Mouse (Mus musculus): Measurements from ENCODE around the gene Ggt7. TPM values are rescaled to one million over a fixed set of nuclear protein-coding genes. Genes with fewer than 3 reads are reported as not detected.
A peak's percentile ranks its signal among the peaks of the same experiment; 100 is the strongest.
"Not testable (repeated sequence)": the region's sequence is repeated elsewhere in the genome, so short reads cannot be mapped to it uniquely, and the experiment has no call there.

Ggt7 gene
- polyA plus RNA-seq, 1 experiment = 206 TPM

DNA sequence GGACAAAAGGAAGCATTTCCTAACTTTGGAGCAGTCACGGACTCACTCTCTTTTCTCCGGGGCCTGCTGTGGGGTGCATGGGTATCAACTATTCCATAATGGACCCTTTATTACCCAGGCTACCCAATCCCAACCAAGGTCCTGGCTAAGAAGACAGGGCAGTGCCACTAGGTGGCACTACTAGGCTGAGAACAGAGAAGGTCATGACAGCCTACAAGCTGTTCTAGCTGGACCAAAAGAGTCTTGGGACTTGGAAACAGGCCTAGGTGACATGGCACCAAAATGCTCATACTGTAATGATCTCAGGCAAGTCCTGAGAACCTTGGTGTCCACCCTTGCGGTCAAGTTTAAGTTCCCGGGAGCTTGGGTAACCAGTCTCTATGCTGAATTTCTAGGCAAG lies 5.6 kb downstream of the Ggt7 start:
- peak in 1 of 2 experiments; percentile 65 for DNase-seq (ENCODE audit: extremely low spot score in 1 of 2, low spot score in 1 of 2)

DNA sequence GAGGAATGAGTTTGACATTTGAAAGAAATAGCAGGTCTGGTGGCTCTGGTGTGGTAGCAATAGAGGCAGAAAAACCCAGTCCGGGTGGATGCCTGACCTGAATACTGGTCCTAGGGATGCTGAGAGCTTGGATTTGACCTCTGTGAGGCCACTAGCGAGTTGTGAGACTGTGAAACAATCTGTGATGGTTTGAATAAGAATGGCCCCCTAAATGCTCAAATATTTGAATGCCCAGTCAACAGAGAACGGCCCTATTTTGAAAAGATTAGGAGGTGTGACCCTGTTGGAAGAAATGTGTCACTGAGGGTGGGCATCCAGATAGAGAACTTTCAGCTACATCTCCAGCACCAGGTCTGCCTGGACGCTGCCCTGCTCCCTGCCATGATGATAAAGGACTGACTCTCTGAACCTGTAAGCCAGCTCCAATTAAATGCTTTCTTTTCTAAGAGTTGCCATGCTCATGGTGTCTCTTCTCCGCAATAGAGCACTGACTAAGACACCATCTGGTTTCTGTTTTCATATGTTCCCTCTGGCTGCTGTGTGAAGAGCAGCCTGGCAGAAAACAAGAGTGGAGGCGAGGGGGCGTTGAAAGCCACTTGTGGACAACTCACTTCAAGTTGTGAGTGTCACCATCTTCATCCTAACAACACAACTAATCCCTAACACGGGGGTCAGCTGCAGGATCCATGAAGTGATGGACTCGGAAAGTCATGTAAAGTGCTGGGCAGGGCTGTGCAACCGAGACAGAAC lies 10.1 kb downstream of the Ggt7 start:
- peak in 1 of 2 experiments; percentile 66 for DNase-seq (ENCODE audit: extremely low spot score in 1 of 2, low spot score in 1 of 2)

DNA sequence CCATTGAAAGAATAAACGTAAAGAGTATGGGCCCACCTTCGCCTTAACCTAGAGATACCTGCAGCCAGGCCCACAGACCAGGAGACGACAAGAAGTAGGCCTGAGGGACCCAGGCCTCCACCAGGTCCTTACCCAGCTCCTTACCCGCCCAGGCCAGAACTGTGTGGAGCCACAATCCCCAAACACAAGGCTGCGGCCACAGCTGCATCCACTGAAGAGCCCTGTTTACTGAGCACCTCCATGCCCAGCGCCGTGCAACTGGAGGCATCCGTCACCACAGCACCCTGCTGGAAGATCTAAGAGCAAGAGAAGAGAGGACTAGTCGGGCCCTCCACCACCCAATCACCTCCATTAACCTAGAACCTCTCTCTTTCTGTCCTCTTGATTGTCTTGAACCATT lies 12.2 kb downstream of the Ggt7 start:
- DNase-seq (ENCODE audit: extremely low spot score in 1 of 2, low spot score in 1 of 2) = no peak

DNA sequence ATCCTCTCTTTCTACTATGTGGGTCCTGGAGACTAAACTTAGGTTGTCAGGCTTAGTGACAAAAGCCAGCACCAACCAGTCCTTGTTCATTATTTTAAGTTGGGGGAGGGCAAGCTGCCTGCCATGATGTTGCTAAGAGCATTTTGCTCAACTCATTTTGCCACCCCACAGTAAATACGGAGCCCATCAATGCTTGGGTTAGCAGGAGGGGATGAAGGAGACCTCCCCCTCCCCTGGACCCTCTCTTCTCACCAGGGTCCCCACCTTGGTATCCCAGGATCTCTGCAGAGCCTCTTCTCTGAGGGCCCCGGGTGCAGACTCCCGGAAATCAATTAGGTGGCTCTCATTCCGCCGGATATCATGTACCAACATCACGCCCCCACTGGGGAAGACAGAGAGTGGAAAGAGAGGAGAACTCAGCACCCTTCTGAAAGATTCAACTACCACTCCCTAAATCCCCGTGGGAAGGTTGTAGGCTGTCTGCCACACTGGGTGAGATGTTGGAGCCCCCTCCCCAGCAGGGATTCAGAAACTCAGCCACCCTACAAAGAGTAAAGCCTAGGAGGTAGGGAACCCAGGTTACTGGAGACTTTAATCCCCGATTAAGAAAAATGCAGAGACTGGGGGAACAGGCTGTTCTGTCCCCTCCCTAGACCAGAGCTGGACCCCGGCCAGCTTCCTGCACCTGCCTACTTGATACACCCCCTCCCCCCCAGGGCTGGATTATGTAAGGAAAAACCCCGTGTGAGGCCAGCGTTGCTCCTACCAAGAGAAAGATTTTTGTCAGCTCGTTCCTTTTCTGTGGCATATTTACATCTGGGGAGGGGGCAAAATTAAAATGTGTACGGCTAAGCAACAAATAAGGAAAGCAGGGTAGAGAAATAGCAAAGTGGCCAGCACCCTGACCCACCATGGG lies 13.3 kb downstream of the Ggt7 start:
- DNase-seq (ENCODE audit: extremely low spot score in 1 of 2, low spot score in 1 of 2) = peak in 1 of 2 experiments; percentile 42

DNA sequence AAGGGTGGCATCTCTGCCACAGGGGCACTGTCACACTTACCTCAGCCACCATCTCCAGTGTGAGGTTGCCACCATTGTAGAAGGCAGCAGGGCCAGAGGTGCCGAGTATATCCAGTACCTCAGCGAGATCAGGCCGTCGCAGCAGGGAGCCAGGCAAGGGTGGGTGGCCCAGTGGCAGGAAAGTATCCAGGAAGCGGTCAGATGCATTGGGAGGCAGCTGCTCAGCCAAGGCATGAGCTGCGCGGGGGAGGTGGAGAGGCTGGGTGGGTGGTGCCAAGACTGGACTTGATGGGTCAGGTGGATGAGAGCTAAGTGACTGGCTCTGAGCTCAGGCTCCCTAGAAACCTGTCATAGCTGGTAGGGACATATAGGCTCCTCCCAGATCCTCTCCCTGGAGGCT lies 15.4 kb downstream of the Ggt7 start:
- peak; percentile 44 to 58 for DNase-seq (ENCODE audit: extremely low spot score in 1 of 2, low spot score in 1 of 2)

DNA sequence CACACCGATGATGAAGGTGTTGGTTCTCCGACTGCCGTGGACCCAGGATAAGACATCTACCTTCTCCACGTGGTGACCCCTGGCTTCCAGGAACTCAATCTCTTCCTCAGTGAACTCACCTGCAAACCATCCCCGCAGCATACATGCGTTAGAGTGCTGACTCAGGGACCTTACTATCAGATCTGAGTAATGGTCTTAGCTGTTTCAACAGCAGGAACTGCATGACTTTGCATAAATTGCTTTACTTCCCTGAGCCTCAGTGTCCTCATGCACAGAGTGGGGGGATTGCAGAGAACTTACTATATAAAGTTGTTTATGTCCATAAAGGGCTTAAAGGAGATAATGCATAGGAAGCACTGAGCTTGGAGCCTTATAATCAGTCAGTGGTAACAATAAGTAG lies 27.0 kb downstream of the Ggt7 start:
- DNase-seq (ENCODE audit: extremely low spot score in 1 of 2, low spot score in 1 of 2) = no peak

DNA sequence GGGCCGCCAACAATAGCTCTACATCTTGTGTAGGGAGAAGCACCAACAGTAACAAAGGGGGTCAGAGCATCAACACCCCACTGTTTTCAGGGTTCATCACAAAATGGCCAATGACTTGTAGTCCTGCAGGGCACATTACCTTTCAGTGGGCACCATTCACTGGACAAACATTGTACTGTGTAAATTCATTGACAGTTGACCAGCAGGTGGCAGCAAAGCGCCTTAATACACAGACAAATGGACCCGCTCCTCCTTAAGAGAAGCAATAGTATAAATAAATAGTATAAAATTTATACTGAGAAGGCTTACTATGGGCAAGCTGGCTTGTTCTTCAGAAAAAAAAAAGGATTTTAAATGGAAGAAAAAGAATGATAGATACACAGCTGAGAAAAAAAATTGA lies 36.0 kb downstream of the Ggt7 start:
- DNase-seq (ENCODE audit: extremely low spot score in 1 of 2, low spot score in 1 of 2) = peak in 1 of 2 experiments; percentile 70

DNA sequence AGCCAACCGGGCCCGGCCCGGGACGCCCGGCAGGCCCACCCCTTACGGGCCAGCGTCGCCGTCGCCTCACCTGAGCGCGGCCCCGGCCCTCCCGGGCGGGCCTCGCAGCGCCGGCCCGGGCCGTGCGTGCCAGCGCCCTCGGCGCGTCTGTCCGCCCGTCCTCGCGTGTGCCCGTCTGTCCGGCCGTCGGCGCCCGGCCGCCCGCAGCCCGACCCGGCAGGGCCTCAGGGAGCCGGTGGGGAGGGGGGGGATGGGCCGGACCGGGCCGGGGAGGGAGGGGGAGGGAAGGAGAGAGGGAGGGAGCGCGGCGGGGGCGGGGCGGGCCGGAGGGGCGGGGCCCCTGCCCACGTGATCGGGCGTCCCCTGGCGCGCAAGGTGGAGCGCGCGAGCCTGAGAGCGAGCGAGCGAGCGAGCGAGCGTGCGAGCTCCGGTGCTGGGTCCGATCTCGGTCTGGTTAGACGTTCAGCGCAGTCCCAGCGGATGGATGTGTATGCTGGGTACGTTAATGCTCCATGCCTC lies 44.4 kb downstream of the Ggt7 start, which contains the start of gene Ncoa6:
Ncoa6 (minus strand) TSS at position 325 of the 519 bp plus-strand sequence.
- peak in 1 of 2 experiments; percentile 49 for DNase-seq (ENCODE audit: extremely low spot score in 1 of 2, low spot score in 1 of 2)

DNA sequence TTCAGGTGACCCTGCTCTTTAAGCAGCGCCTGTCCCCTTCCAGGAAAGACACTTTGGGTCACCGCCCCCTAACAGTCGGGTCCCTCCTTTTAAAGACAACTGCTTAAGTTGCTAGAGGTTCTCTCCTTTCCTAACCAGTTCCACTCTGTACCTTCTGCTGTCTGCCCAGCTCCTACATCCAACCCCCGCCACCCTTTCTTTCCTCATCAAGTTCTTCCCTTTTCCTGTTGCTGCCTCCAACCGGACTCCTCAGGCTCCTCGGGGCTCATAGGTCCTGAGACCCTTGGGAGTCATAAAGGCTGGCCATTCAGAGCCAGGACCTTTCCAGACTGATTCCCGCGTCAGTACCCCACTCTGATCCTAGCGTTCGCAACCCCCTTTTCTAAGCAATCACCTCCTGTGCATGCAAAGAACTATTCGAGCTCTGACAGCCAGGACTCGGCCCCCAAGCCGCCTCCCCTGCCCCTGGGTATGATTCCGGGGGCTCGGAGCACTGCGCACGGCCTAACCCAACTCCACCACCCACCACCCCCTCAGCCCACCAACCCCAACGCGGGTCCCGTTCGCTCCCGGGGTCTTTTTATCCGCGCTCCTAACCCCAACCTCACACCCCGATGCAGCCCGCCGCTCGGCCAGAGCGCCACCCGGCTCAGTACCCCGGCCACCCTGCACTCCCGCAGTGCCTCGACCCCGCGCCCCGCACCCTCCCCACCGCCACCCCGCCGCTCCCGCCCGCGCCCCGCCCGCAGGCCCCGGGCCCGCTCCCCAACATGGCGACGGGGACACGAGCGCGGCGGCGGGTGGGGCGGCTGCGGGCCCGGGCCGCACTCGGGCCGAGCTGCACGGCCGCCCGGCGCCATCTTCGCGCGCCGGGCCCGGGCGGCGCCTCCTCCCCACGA lies 45.1 kb downstream of the Ggt7 start:
- peak; percentile 19 to 42 for DNase-seq (ENCODE audit: extremely low spot score in 1 of 2, low spot score in 1 of 2)

DNA sequence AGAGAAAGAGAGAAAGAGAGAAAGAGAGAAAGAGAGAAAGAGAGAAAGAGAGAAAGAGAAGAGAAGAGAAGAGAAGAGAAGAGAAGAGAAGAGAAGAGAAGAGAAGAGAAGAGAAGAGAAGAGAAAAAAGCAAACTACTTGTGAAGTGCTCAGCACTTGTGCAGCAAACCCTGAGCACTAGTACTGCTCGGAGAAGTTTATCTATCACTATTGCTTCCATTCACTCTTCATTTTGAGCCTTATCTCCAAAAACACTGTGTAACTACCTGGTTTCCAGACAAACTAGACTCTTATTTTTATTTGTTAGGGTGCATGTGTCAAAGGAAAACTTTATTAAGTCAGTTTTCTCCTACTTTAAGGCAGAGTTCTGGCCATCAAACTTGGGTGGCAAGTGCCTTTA lies 51.2 kb downstream of the Ggt7 start:
- DNase-seq (ENCODE audit: extremely low spot score in 1 of 2, low spot score in 1 of 2) = no peak

DNA sequence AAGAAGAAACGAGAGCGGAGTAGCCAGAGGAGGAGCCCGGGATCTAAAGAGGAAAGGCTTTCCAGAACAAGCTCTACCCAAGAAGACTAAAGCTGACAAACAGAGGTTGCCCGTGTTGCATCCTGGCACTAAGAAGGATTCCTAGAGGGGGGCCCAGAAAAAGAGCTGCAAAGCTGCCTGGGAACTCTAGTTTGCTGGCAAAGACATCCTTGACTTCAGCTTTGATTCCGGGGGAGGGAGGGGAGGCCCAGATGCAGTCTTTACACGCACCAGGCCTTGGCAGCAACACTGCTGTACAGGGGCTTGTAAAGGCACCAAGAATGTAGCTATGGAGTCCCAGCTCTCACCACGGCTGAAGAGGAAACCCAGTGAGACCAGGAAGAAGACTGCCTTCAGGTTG lies 64.4 kb downstream of the Ggt7 start:
- DNase-seq (ENCODE audit: extremely low spot score in 1 of 2, low spot score in 1 of 2) = no peak

DNA sequence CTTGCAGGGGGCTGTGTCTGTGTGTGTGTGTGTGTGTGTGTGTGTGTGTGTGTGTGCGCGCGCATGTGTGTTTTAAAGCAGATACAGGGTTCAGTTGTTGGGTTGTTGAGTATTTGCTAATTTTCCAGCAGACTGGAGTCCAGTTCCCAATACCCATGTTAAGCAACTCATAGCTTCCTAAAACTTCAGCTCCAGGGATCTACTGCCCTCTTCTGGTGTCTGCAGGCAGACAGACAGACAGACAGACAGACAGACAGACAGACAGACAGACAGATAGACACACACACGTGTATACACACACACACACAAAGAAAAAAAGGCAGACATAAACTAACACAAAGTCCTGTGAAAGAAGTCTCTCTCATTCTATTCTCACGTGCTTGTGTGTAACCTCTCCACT lies 66.8 kb downstream of the Ggt7 start:
- no peak for DNase-seq (ENCODE audit: extremely low spot score in 1 of 2, low spot score in 1 of 2)

DNA sequence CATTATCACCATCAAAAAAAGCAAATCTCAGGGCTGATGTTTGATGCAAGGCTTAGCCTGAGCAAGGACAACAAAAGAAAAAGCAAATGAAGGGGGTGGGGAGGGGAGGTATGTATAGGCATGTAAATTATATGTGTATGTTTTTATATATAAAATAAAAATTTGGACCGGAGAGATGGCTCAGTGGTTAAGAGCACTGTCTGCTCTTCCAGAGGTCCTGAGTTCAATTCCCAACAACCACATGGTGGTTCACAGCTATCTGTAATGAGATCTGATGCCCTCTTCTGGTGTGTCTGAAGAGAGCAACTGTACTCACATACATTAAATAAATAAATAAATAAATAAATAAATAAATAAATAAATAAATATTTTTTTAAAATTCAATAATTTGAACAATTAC lies 70.1 kb downstream of the Ggt7 start:
- DNase-seq (ENCODE audit: extremely low spot score in 1 of 2, low spot score in 1 of 2) = not testable (repeated sequence)

DNA sequence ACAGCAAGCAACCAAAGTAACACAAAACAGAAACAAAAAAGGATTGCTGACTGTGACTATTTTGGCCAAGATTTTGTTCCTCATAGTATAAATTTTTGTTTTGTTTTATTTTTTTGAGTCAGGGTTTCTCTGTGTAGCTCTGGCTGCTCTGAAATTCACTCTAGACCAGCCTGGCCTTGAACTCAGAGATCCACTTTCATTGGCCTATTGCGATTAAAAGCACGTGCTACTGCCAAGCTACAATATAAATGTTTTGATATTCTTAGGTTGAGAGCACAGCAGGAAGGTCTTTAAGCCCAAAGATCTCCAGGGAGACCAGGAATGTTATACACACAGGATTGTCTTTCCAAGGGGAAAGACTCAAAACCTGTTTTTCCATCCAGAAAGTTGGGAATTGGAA lies 74.6 kb downstream of the Ggt7 start:
- DNase-seq (ENCODE audit: extremely low spot score in 1 of 2, low spot score in 1 of 2) = no peak

DNA sequence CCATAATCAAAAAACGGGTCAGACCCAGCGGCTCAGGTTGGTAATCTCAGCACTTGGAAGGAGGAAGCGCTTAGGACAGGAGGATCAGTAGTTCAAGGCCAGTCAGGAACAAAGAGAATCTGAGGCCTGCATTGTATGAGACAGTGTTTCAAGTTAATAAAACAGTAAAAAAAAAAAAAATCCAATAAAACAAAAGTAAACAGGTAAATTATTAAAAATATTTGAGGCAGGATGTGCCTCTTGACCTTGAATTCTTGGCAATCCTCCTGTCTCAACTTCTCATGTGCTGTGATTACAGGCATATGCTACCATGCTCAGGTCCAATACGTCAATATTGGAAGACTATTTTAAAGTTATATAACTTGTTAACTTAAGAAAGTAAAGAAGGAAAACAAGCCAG lies 75.1 kb downstream of the Ggt7 start:
- DNase-seq (ENCODE audit: extremely low spot score in 1 of 2, low spot score in 1 of 2) = no peak

Other genes starting within 250 kb of the Ggt7 start
- gene Map1lc3a, start 241.9 kb downstream of the Ggt7 start, polyA plus RNA-seq (2012; rRNA removed) = 387 and 406 TPM in 2 replicates
- 37.6 and 38.3 TPM in 2 replicates for gene Pigu, start 160.8 kb downstream of the Ggt7 start, polyA plus RNA-seq (2012; rRNA removed)
- 138 and 165 TPM in 2 replicates for gene Trp53inp2, start 137.2 kb downstream of the Ggt7 start, polyA plus RNA-seq (2012; rRNA removed)
- 45.3 and 46.9 TPM in 2 replicates for gene Ncoa6, start 44.3 kb downstream of the Ggt7 start, polyA plus RNA-seq (2012; rRNA removed)
- gene Acss2, start 289 bp downstream of the Ggt7 start, polyA plus RNA-seq (2012; rRNA removed) = 65.9 and 66.7 TPM in 2 replicates
- 13.9 and 15.4 TPM in 2 replicates for gene Gss, start 74.6 kb upstream of the Ggt7 start, polyA plus RNA-seq (2012; rRNA removed)
- 5.8 and 6.0 TPM in 2 replicates for gene Myh7b, start 93.0 kb upstream of the Ggt7 start, polyA plus RNA-seq (2012; rRNA removed)
- 152 and 159 TPM in 2 replicates for gene Trpc4ap, start 174.1 kb upstream of the Ggt7 start, polyA plus RNA-seq (2012; rRNA removed)
- gene Edem2, start 211.2 kb upstream of the Ggt7 start, polyA plus RNA-seq (2012; rRNA removed) = 38.4 and 39.6 TPM in 2 replicates
- gene Gm17581, start 217.6 kb upstream of the Ggt7 start, polyA plus RNA-seq (2012; rRNA removed) = not detected in 2 replicates
- gene Procr, start 232.9 kb upstream of the Ggt7 start, polyA plus RNA-seq (2012; rRNA removed) = 1.5 and 2.6 TPM in 2 replicates

All from frontal cortex, adult 2 months (tissue).